Mouse (Mus musculus) cerebellum, adult 11 months (tissue): Measurements from ENCODE around the gene Sec31b.

Source experiments
- DNase-seq: peaks from one replicate; pipeline ENCODE4 v3.0.0; 2022

Sec31b gene

DNA sequence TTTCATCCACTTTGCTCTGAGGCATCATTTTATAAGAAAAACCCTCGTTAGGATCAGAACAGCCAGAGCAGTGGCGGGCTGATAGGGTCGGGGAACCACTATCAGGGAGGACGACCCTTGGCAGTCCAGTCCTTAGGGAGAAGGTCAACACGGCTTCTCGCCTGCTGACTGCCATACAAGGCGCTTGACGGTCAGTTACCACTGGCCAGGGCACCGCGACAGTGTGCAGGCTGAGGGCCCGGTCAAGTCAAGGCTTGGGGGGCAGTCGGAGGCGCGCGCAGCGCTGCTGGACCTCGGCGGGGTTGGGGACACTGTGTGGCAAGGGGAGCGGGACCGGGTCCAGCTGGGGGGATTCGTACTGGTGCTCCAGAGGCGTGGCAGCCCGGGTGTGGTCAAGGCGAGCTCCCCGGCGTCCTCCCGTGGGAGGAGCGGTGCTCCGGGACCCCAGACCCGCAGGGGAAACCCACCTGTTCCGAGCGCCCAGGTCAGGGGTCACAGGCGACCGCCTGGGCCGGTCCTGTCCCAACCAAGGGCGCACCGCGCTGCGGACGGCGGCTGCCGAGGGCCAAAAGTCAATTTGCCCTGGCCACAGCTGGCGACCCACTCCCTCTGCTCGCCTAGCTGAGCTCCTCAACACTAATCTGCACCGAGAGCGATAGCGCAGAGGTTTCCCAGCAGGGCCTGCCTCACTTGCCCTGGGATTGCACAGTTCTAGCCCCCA, at the start of gene Sec31b:
Gene Sec31b, minus strand, starts transcription at position 544 of the 721 bp plus-strand sequence.
- DNase-seq: peak; percentile 30

DNA sequence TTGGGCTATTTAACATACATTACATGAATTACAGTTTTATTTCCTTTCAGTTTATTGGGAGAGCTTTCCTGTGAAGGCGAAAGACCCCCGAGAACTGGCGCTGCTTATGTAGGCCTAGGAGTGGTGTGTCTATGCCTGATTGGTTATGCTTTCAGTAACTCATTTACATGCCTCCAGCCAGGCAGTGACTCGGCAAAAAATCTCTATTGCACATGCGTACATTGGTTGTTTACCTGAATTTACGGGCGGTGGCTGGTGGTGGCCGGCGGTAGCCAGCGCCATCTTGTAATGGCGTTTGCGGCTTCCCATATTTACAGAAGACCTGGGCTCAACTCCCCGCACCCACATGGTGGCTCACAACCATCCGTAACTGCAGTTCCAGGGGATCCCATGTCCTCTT, 48.5 kb upstream of the Sec31b start:
- no peak for DNase-seq

DNA sequence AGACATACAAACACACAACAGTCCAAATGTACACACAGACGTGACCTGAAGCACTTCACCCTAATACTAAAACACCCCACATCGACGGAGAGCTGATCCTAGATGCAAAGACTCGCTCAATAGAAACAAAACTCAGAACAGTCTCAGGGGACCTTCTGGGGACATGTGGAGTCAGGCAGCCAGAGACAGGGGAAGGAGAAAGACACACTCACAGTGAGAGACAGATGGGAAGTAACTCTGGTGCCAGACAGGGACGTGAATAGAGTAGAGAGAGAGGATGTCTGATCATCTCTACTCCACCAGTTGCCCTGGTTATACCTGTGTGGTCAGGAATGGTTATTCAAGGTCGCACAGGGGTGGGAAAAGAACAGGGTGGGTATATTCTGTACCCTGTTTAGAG, 46.0 kb upstream of the Sec31b start:
- no peak for DNase-seq

DNA sequence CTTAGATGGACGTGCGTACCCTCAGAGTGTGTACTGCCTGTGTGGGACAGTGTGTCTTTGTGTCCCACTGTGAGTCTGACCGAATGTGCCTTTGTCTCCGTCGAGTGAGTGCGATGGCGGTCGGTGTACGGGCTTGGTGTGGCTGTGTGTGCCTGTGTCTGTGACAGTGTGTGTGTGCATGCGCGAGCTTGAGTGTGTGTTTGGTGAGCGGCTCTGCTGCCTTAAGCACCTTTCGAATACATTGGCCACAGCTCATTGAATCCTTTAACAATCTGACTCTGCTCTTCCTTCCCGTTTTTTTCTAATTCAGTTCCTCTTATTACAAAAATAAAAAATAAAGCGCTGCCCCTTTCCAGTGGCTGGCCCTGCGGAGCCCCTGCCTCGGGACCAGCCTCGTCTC, 45.3 kb upstream of the Sec31b start:
- no peak for DNase-seq

DNA sequence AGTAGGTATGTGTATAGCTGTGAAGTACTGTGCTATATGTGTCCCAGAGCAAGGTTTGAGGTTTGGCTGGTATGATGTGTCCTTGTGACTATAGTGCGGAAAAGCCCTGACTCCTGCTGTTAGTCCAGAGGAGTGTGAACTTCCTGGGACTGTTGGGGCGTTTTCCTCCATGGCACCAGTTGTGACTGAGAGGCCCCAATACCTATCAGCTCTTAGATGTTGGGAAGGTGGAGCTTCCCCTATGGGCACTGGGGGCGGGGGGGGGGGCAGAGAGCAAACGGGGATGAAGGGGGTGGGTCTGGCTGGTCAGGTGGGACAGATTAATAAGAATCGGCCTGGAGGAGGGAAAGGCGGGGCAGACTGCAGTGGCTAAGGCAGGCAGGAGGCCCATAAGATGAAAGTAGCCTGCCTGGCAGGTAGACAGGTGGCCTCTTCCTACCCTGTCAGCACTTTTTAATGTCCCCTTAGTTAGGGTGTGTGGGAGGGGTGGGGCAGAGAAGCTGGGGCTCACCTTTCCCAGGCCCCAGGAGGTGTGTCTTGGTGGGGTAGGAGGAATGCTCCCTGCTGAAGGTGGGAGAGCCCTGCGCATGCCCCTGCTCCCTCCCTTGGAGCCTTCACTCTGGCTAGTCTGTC, 44.0 kb upstream of the Sec31b start:
- DNase-seq: no peak

DNA sequence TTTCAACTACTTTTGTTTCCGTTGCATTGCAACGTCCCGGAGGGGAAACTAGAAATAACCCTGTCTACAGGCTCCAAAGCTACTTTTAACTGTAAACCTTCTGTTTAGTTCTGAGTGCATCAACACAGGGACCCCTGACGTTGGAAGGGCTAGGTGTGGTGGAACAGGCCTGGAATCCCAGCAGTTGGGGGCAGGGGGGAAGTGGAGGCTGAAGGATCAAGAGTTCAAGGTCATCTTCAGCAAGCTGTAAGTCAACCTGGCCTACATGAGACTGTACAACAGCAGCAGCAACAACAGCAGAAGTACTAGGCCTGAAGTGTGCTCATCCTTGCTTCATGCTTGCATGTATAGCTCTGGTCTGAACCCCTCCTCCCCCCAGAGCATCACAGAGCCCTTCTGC, 42.4 kb upstream of the Sec31b start:
- no peak for DNase-seq

DNA sequence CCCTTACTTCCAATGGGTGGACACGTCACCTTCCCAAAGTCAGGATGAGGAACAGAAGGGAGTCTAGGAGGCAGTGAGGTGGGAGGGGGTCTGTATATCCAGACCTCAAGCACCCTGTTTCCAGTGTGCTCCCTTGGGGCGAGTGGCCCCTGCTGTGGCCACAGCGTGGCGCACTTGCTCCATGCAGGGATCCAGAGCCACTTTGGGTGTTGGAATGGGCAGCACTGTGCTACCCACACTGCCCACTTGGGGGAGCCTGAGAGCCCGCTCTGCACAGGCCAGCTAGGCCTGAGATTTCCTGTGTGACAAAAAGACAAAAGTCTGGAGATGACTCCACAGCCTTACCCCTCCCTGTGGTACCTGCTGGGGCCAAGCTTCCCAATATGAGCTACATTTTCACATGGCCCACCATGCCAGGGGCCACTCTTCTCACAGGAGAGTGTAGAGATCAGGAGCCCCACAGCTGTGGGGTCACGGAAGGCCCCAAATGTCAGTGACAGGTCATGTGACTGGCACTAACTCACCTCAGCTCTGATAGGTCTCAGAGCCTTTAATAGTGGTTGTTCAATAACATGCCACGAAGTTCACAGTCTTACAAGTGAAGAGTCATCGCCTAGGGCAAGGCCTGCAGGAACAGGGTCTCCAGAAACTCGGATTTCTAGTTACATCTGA, 37.1 kb upstream of the Sec31b start:
- peak; percentile 81 for DNase-seq

DNA sequence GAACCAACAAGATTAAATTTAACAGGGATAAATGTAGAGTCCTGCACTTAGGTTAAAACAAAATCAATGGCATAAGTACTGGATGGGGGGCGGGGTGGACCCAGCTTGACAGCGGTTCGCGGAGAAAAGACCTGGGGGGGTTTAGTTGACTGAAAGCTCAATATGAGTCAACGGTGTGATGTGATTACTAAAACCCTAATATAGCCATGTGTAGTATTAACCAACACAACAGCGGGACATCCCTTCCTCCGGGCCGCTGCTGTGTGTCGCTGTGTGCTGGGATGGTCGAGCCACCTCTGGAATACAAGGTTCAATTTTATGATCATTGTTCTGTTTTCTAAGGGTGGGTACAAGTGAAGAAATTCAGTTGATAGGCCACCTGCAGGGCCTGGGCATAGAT, 36.4 kb upstream of the Sec31b start:
- no peak for DNase-seq

DNA sequence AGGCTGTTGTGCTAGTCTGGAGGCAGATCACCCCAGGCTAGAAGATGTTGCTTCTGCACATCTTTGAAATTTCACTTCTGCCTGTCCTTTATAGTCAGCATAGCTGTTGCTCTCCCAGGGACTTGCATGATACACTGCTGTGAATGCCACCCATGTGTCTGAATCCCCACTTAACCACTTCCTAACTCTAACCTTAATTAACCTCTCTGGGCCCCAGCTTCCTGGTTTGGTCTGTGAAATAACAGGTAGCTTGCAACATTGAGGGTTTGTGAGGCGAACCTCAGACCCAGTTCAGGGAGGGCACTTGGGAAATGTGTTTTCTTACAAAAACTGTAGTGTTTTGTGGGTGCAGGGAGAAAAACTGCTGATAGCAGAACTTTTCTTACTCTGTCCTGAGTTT, 32.4 kb upstream of the Sec31b start:
- no peak for DNase-seq

DNA sequence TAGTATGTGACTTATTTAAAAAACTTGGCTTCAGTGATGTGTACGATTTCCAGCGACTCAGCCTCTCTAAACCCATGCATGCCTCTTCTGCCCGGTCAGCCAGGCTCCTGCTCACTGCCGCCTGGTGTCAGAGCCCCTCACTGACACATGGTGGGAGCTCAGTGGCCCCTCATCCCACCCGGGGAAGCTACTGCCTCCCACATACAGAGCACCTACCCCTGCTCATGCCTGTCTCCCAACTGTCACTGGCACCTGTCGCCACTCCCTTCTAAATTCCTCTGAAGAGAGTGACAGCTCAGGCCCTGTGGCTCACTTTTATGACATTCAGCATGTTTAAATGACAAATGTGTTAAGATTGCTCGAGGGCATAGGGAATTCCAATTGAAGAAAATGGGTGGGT, 30.6 kb upstream of the Sec31b start:
- no peak for DNase-seq

DNA sequence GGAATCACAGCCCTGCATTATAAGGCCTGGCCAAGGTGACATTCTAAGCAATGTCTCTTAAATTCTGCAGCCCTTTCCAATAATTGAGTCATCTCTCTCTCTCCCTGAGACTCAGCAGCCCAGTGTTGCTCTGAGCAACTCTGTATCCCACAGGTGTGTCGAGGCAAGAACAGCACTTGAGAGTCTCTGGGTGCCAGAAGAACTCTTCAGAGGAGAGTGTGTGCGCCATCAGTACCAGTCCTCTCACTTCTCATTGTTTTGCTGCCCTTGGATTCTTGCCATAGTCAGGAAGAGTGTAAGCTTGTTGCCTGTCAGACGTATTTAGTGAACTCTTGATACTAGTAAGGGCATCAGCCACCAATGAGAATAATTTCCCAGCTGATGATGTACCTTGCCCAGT, 22.1 kb upstream of the Sec31b start:
- DNase-seq: no peak

DNA sequence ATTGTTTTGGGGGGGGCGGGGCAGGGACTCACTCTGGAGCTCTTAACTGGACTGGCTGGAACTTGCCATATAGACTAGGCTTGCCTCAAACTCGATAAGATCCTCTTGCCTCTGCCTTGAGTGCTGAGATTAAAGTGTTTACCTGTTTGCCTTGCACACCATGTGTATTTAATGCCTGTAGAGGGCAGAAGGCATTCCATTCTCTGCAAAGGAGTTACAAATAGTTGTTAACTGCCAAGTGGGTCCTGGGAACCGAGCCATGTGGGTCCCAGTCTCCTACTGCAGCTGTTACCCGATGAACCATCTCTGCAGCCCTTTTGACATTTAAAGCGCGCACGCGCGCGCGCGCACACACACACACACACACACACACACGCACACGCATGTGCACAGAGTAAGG, 18.3 kb upstream of the Sec31b start:
- DNase-seq: no peak

DNA sequence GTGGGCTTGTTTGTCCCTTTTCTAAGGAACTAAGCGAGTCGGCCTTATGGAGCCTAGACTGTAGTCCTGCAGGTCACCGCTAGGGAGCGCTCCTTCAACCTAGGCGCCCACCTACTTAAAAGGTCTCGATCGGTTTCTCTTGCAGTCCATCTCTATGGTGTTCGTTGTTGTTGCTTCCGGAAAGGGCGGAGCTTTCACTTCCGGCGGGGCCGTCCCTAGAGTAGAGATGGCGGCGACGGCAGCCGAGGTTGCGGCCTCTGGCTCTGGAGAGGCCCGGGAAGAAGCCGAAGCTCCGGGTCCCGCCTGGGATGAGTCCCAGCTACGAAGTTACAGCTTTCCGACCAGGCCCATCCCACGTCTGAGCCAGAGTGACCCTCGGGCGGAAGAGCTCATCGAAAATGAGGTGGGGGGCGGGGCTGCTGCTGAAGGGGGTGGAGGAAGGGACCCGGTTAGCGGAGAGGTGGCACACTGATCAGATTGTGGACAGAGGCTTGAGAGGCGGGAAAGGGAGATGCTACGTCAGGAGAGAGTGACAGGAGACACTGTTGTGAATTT, 17.1 kb upstream of the Sec31b start, which contains the start of gene Hif1an:
Gene Hif1an, plus strand, starts transcription at position 199 of the 555 bp plus-strand sequence.
- DNase-seq: peak; percentile 94

DNA sequence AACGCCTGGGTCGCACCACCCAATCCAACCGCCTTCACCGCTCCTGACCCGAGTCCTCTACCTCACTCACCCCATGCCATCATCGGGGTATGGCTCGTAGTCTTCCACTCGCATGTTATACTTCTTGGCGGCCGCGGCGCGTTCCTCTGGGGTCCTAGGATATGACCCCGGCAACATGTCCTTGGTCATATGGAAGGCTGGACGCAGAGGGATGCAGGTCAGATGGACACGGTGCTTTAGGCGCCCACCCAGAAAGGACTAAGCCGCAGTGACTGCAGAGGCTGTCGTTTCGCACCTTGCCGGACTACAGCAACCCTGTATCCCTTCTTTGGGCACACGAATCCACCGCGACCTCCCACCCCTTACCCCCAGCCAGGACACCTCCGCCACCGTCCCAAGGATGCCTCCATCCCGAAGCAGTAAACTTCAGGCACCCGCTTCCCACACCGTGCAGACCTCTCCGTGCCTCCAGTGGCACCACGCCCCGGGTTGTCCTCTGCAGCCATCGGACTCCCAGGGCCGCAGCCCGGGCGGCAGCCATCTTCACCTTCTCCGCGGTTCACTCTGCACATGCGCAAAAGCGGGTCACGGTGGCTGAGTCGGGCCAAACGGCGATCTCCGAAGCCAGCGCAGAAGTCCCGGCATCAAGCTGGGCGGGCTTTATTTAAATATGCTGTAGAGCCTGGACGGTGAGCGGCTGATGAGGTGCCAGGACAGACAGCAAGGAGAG, 9.4 kb upstream of the Sec31b start, which contains the start of gene Ndufb8:
Gene Ndufb8, minus strand, starts transcription at position 580 of the 730 bp plus-strand sequence.
- DNase-seq: peak; percentile 94

DNA sequence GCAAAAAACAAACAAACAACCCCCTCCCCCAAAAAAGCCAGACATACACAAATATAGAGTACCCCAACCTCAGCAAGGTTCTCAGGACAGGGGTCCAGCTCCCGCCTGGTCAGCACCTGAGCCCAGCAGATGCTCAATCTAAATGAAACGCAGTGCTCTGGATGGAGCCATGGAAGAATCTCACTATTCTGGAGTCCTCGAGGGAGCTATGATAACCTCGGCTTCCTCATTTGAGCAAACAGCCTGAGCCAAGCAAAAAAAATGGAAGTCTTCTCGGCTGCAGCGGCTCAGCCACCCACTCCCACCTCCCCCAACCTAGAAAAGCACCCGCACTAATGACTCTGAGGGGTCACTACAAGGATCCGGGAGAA, 8.8 kb upstream of the Sec31b start:
- DNase-seq: no peak

DNA sequence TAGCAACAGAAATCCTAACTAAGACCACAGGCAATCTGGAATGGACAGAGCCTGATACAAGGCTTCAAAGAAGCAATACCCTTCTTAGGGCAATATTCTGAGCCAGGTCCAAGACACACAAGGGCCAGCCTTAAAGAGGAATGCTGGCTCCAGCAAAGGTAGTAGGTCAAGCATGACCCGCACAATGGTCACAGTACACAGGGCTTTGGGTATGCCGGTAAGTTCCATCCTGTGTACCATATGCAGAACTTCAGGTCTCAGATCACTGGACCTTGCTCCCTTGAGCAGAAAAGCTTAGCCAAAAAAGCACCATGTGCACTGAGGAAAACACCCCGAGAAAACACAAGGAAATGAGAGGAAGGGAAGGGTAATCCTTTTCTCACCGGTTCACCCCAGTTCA, 7.6 kb upstream of the Sec31b start:
- no peak for DNase-seq

DNA sequence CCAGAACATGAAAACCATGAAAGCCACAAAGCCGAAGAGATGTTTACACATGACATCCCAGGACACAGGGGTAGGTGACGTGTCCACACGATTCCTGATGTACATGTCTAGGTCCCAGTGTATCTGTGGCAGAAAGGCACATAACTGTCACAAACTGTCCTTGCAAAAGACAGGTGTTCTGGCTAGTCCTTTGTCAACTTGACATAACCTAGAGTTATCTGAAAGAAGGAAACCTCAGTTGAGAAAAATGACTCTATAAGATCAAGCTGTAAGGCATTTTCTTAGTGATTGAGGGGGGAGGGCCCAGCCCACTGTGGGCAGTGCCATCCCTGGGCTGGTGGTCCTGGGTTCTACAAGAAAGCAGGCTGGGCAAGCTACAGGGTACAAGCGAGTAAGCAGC, 7.1 kb upstream of the Sec31b start, which contains the start of gene Gm20538:
Gene Gm20538, minus strand, starts transcription at position 101 of the 400 bp plus-strand sequence.
- DNase-seq: no peak

DNA sequence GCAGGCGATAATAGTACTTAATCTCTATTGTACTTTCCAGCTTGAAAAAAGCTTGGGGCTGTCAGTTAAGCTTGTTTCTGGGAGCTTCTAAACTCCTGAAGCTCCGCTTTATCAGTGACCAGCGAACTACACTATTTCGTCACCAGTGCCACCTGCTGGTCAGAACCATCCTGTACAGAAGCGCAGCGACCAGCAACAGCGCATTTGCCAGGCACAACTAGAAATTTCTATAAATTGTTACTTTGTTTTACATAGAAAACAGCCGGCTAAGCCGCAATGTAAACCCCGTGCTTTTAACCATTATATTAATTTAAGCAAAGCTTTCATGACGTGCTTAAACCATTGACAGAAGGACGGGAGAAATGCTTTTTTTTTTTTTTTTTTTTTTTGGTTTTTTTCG, 889 bp downstream of the Sec31b start:
- peak; percentile 53 for DNase-seq

DNA sequence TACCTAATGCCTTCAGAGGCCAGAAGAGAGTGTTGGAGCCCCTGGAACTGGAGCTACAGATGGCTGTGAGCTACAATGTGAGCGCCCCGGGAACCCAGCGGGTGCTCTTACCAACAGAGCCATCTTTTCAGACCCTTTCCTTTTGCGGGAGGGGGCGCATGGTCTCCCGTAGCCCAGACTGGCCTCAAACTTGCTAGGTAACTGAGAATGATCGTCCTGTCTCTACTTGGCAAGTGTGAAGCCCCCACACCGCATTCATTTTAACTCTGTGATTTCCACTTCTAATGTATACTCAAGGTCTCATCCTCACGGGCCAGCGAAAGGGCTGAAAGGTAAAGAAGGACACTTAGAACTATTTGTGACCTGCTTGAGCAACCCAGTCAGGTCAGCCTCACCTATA, 1.3 kb downstream of the Sec31b start:
- no peak for DNase-seq

DNA sequence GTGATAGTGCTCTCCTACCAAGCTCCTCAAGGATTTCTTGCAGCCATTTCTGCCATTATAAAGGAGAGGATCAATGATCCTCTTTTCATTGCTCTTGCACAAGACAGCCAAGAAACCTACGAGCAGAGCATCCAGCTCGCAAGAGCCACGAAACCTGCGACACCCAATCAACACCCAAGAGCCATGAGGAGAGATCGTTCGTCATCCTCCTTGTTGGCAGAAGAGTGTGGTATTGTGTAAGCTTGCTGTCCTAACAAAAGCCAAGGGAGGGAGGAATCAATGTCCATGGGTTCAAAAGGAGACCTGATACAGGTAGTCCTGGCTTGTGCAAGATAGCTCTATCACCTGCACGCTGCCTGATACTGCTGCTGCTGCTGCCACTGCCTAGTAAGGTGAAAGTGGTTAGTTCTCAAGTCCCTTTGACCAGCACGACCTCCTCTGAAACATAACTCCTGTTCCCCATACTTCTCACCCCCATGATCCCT, 2.9 kb downstream of the Sec31b start:
- DNase-seq: no peak

DNA sequence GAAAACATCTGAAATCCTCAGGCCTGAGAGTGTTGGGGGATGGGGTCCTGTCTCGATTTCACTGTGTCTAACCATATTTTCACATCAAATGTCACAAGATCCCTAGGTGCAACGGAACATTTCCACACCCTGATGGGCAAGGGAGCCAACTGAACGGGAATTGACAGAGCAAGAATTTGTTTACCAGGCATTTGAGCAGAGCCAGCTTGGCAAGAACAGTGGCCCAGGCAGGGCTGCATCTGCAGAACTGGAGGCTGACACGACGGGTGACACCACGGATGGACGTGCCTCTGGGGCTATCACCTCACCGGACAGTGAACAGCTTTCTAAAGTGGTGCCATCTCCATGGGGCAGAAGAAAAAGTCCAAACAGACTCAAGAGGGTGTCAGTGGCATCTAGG, 8.2 kb downstream of the Sec31b start:
- DNase-seq: no peak

DNA sequence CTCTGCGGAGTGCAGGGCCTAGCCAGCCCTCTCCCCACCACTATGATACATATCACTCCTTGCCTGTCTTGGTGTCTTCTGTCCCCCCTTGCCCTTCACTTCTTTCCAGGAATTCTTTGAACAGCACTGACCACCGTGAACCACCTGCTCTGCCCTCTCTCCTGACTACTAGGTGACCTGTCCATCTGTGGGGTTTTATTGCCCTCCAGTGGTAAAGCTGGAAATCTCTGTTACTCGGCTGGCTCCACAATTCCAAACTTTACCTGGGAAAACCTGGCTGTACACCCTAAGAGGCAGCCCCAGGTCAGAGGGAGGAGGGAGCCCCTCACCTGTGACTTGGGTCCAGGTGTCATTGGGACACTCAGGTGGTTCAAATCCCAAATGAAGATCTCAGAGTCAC, 10.3 kb downstream of the Sec31b start:
- DNase-seq: no peak

DNA sequence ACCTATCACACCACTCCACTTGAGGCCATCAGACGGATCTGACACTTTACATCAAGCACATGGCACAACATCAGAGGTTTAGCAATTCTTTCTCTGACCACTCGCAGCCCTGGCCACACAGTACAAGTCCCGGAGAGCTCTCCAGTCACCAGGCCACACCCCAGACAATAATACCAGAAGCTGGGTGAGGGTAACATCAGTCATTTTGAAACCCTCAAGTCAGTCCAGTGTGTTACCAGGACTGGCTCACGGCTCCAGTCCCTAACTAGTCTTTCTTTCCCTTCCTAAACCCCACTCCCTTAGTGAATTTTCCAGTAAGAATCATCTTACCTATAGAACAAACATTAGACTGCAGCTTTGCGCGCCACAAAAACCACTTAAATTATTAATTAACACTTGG, 15.6 kb downstream of the Sec31b start:
- no peak for DNase-seq
